Mouse (Mus musculus): ENCODE measurements around the gene Gm10277. TPM values are rescaled to one million over a fixed set of nuclear protein-coding genes. Genes with fewer than 3 reads are reported as not detected.

Gene Gm10277
- polyA plus RNA-seq, 1 experiment from 2014 or later: 0.14 TPM

GRCm38 (mm10) chr11:77777937-77778336, 9.6 kb downstream of the Gm10277 start:
- H3K27me3 ChIP-seq: no peaks in the 10 kb centered on the region
- no peak for TF ChIP-seq CTCF (IDR thresholded peaks at IDR 0.05)
- CTCF ChIA-PET: interaction anchor here (0.8 to 1.3 kb wide), 2 partner anchors 9 to 11 kb away, joined by 4 read pairs; no protein-coding TSS in a partner anchor
- DNase-seq (ENCODE audit: low read depth, low spot score): no peak
- ATAC-seq: no peak
- POLR2A ChIA-PET: interaction anchor here (0.7 to 1.1 kb wide), 2 partner anchors 14 to 132 kb away, joined by 3 read pairs; no protein-coding TSS in a partner anchor
- in situ Hi-C loops (cut with MboI; ENCODE audit: low pct_unique_long_range_greater_than_20kb): no loop called here

GRCm38 (mm10) chr11:77777436-77777835, 10.1 kb downstream of the Gm10277 start:
- POLR2A ChIA-PET: no interaction called here
- H3K27me3 ChIP-seq: no peaks in the 10 kb centered on the region
- no peak for TF ChIP-seq CTCF (IDR thresholded peaks at IDR 0.05)
- DNase-seq (ENCODE audit: low read depth, low spot score): no peak
- in situ Hi-C loops (cut with MboI; ENCODE audit: low pct_unique_long_range_greater_than_20kb): no loop called here
- CTCF ChIA-PET: no interaction called here
- no peak for ATAC-seq

- no peaks in the 10 kb centered on the region for H3K27me3 ChIP-seq
- in situ Hi-C loops (cut with MboI; ENCODE audit: low pct_unique_long_range_greater_than_20kb): no loop called here
- CTCF ChIA-PET: no interaction called here
- TF ChIP-seq CTCF (IDR thresholded peaks at IDR 0.05): no peak
- POLR2A ChIA-PET: interaction anchor here (0.8 kb wide), 1 partner anchor 12 kb away, joined by 3 read pairs; no protein-coding TSS in a partner anchor
- no peak for DNase-seq (ENCODE audit: low read depth, low spot score)
- no peak for ATAC-seq
Measured at GRCm38 (mm10) chr11:77775701-77776400, 11.7 kb downstream of the Gm10277 start.

- in situ Hi-C loops (cut with MboI; ENCODE audit: low pct_unique_long_range_greater_than_20kb): no loop called here
- CTCF ChIA-PET: interaction anchor here (1.3 to 3.8 kb wide), 4 partner anchors 9 to 35 kb away, joined by 3 to 25 read pairs (median 14); partner anchors contain the start of gene Myo18a
- no peak for TF ChIP-seq CTCF (IDR thresholded peaks at IDR 0.05)
- peak; percentile 92 for ATAC-seq
- POLR2A ChIA-PET: interaction anchor here (0.6 to 1.5 kb wide), 4 partner anchors 9 to 230 kb away, joined by 3 to 7 read pairs (median 4); partner anchors contain the start of gene Myo18a
- H3K27me3 ChIP-seq: no peaks in the 10 kb centered on the region
- peak; percentile 86 for DNase-seq (ENCODE audit: low read depth, low spot score)
Measured at GRCm38 (mm10) chr11:77771879-77772713, 15.5 kb downstream of the Gm10277 start.

GRCm38 (mm10) chr11:77770346-77770745, 17.2 kb downstream of the Gm10277 start:
- ChIA-PET CTCF (interaction anchor here (1.1 kb wide), 1 partner anchor 13 kb away, joined by 7 read pairs; no protein-coding TSS in a partner anchor), POLR2A (interaction anchor here (0.7 kb wide), 1 partner anchor 12 kb away, joined by 3 read pairs; no protein-coding TSS in a partner anchor)
- ATAC-seq (no peak), DNase-seq (ENCODE audit: low read depth, low spot score) (no peak)
- no peaks in the 10 kb centered on the region for H3K27me3 ChIP-seq
- in situ Hi-C loops (cut with MboI; ENCODE audit: low pct_unique_long_range_greater_than_20kb): no loop called here
- no peak for TF ChIP-seq CTCF (IDR thresholded peaks at IDR 0.05)

GRCm38 (mm10) chr11:77769496-77769895, 18.1 kb downstream of the Gm10277 start:
- POLR2A ChIA-PET: no interaction called here
- CTCF ChIA-PET: no interaction called here
- H3K27me3 ChIP-seq: no peaks in the 10 kb centered on the region
- in situ Hi-C loops (cut with MboI; ENCODE audit: low pct_unique_long_range_greater_than_20kb): no loop called here
- no peak for DNase-seq (ENCODE audit: low read depth, low spot score)
- ATAC-seq: no peak
- no peak for TF ChIP-seq CTCF (IDR thresholded peaks at IDR 0.05)

GRCm38 (mm10) chr11:77766351-77767001, 21.1 kb downstream of the Gm10277 start:
- in situ Hi-C loops (cut with MboI; ENCODE audit: low pct_unique_long_range_greater_than_20kb): no loop called here
- DNase-seq (ENCODE audit: low read depth, low spot score) (no peak), ATAC-seq (no peak)
- POLR2A ChIA-PET: no interaction called here
- CTCF ChIA-PET: interaction anchor here (1.1 to 2.2 kb wide), 5 partner anchors 12 to 58 kb away, joined by 3 to 13 read pairs (median 4); no protein-coding TSS in a partner anchor
- no peaks in the 10 kb centered on the region for H3K27me3 ChIP-seq
- peak; percentile 68 for TF ChIP-seq CTCF (IDR thresholded peaks at IDR 0.05)

GRCm38 (mm10) chr11:77765459-77765777, 22.1 kb downstream of the Gm10277 start:
- CTCF ChIA-PET: interaction anchor here (3.5 kb wide), 1 partner anchor 17 kb away, joined by 28 read pairs; no protein-coding TSS in a partner anchor
- DNase-seq (ENCODE audit: low read depth, low spot score) (no peak), ATAC-seq (no peak)
- in situ Hi-C loops (cut with MboI; ENCODE audit: low pct_unique_long_range_greater_than_20kb): no loop called here
- H3K27me3 ChIP-seq: no peaks in the 10 kb centered on the region
- POLR2A ChIA-PET: interaction anchor here (1.2 kb wide), 1 partner anchor 16 kb away, joined by 4 read pairs; no protein-coding TSS in a partner anchor
- TF ChIP-seq CTCF (IDR thresholded peaks at IDR 0.05): no peak

- CTCF ChIA-PET: interaction anchor here (1.1 to 3.5 kb wide), 4 partner anchors 8 to 28 kb away, joined by 3 to 28 read pairs (median 13); no protein-coding TSS in a partner anchor
- POLR2A ChIA-PET: interaction anchor here (0.7 to 1.5 kb wide), 6 partner anchors 11 to 28 kb away, joined by 3 to 4 read pairs (median 3); no protein-coding TSS in a partner anchor
- in situ Hi-C loops (cut with MboI; ENCODE audit: low pct_unique_long_range_greater_than_20kb): no loop called here
- ATAC-seq (no peak), DNase-seq (ENCODE audit: low read depth, low spot score) (no peak)
- no peak for TF ChIP-seq CTCF (IDR thresholded peaks at IDR 0.05)
- H3K27me3 ChIP-seq: no peaks in the 10 kb centered on the region
Measured at GRCm38 (mm10) chr11:77764694-77765458, 22.7 kb downstream of the Gm10277 start.
